Mouse (Mus musculus): Measurements from ENCODE around the gene Atp6v0b.

The Atp6v0b gene

DNA sequence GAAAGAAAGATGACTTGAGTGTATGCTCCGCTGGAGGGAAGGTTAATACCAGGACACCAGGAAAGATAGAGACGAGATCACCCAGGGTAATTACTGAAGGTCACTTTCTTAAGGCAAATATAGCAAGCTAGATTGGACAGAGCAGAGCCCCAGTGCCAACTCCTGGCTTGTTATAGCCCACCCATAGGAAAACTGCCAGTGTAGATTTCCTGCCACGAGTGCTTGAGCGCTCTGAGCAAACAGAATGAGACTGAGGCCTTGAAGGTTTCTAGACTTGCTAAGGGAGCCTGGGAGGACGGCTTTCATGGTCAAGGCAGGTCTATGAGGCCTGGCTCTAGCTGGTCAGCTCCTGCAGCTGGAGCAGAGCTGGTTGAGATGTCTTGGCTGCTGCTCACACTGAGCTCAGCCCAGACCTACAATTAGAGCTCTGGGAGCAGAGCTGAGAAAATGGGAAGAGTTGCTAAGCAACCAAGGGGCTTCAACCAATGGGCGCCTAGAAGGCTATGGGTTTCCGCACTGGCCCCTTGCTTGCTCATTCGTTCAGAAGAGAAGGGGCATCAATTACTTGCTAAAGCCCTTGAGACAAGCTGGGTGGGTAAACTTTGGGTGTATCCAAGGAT lies 21.8 kb upstream of the Atp6v0b start:
- DNase-seq (ENCODE audit: low read depth, low spot score) = no peak

DNA sequence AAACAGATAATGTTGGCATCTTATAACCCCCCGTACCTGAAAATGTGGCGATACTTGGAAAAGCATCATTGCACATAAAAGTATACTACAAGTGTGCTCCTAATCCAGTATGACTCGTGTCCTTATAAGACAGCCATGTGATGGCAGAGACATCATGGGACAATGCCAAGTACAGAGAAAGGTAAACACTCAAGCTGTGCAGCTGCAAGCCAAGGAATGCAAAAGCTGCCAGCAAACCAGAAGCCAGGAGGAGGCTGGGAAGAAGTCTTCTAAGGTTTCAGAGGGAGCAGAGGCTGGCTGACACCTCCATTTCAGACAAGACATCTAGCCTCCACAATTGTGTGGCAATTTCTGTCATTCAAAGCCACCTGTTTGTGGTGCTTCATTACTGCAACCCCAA lies 19.1 kb upstream of the Atp6v0b start:
- peak; percentile 90 for DNase-seq (ENCODE audit: low read depth, low spot score)

DNA sequence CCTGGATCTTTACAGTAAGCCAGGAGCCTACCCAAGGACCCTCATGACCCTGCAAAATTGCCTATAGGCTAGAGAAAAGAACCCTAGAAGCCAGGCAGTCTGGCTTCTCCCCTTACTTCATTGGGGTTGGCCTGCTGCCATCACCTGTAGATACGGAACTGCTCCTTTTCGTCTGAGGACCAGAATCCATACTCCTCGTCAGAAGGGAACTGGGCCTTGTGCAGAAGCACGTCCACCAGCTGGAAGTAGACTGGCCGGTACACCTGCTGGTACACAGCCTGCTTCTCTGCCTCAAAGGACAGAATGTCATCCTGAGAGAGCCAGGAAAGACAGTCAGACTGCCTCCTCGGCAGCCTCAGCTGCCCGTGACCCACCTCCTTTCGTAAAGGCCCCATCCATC lies 17.6 kb upstream of the Atp6v0b start:
- DNase-seq (ENCODE audit: low read depth, low spot score) = no peak

DNA sequence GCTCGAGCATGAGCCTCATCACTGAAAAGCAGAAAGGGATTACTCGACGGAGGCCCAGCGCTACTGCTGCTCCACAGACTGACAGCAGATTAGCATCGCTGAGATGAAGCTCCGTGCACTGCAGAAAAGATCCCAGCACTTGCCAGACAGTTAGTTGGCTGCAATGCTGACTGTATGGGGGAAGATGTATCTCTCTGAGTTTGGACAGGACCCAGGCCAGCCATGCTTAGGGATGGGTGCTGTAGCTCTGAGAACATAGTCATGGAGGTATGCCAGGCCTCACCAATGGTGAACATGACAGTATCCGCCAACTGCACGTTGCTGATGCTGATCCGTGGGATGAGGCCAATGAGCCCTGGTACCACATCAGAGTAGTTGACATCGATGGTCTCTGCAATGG lies 17.0 kb upstream of the Atp6v0b start:
- DNase-seq (ENCODE audit: low read depth, low spot score) = no peak

DNA sequence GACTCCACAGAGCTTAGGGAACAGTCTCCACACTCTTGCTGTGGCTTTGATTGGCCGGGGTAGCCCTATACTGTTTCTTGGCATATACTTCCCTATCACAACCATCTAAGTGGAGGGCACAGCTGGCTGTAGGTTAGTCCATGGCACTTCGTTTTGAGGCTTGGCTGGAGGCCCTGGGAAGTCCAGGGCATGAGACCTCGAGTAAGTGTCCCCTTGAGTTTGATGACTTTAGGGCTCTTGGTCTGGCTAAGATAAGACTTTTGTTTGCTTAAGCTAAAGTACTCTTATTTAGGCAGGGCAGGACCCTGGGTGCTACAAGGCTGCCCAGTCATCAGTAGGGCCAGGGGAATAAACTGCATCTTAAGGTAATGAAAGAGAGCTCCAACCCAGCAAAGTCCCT lies 11.0 kb upstream of the Atp6v0b start:
- no peak for DNase-seq (ENCODE audit: low read depth, low spot score)

DNA sequence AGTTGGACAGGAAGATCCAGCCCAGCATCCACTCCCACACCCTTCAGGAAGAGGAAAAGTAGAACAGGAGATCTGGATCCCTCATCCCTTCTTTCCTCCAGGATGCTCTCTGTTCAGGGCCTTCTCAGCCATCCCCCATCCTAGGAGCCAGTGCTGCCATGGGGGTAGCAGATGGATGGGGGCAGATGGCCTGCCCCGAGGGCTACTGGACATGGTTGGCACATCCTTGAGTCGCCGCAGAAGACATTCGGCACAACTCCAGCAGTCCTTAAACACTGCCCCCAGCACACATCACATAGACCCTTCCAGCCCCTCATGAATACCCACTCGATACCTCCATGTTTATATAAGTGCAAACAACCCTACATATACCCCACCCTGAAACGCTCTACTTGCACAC lies 8.9 kb upstream of the Atp6v0b start:
- no peak for DNase-seq (ENCODE audit: low read depth, low spot score)

DNA sequence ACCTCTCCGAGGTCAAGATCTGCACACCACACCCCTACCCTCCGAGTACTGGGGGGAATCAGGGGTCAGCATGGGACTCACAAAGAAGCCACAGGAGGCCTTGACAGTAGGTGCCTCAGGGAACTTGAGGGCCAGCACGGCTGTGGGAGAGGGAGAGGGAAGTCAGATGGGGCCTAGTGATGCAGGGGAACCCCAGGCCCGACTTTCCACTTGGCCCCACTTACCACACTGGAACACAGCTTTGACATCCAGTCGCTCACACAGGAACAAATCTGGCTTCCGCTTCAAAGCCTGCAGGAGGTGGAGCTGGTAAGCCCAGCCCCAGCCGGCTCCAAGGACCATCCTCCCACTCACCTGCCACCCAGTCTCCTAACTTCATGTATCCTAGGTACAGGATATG lies 8.2 kb upstream of the Atp6v0b start:
- DNase-seq (ENCODE audit: low read depth, low spot score) = no peak

DNA sequence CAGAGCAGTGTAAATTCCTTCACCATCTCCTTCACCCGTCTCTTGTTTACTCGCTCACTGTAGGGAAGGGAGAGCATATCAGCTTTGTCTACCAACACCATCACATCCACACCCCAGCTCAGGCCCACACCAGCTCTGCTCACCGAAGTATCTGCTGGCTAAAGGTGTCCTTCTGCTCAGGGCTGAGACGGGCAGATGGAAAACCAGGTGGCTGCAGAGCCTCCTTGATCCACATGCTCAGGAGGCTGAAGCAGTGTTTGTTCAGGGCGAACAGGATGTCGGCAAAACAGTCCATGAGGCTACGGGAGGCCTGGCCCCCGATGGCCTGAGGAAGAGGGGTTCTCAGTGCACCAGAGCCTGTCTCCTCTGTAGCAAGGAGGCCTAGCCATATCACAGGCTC lies 7.5 kb upstream of the Atp6v0b start:
- no peak for DNase-seq (ENCODE audit: low read depth, low spot score)

DNA sequence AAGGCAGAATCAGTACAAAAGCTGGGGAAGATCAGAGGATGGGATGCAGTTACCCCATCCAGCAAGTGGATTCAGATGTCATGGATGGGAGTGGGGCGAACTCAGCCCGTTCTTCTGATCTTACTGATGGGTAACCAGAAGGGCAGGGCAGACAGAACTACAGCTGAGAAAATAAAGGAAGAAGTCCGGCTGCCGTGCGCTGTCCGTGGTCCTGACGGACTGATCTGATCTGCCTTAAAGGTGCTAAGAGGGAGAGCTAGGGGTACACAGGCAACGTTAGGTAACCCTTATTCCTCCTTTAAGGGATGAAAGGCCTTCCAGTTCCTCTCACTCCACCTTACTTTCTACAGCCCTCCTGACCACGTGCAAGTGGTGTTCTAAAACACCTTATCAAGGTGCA lies 6.2 kb upstream of the Atp6v0b start:
- no peak for DNase-seq (ENCODE audit: low read depth, low spot score)

DNA sequence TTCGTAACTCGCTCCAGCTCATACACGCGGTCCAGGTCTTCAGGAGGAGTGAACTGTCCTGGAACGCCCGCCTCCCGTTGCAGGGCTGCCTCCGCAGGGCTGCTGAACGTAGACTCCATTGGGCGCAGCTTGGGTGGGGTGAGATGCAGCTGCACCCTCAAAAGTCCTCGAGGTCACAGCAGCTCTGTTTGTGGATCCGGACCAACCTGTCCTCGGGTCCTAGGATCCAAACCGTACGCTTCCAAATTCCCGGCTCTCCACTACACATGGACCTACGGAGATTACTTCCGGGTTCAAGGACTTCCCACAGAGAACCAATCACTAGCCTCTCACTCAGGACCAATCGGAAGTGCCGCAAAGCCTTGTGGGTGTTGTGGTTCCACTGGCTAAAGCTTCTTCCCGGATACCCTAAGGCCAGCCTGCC lies 4.6 kb upstream of the Atp6v0b start, which contains the start of gene Dph2:
Gene Dph2 (minus strand): TSS at position 295 of the 424 bp plus-strand sequence.
- DNase-seq (ENCODE audit: low read depth, low spot score) = peak; percentile 86

DNA sequence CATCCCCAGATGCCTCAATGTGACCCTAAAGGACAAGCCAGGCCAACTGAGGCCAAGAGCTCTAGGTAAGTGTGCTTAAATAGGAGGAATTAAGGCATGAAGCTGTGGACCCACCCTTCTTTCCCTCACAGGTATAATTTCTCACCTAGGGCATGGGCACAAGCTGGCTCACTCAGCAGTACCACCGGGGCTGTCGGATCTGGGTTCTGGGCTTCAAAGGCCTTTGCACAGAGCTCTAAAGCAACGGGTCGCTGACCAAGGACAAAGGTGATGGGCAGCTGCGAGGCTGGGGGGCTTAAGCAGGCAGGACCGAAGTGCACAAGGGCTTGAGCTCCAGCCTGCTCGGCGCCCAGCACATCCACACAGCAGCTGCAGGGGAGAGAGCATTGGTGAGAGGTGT lies 3.6 kb upstream of the Atp6v0b start:
- DNase-seq (ENCODE audit: low read depth, low spot score) = no peak

DNA sequence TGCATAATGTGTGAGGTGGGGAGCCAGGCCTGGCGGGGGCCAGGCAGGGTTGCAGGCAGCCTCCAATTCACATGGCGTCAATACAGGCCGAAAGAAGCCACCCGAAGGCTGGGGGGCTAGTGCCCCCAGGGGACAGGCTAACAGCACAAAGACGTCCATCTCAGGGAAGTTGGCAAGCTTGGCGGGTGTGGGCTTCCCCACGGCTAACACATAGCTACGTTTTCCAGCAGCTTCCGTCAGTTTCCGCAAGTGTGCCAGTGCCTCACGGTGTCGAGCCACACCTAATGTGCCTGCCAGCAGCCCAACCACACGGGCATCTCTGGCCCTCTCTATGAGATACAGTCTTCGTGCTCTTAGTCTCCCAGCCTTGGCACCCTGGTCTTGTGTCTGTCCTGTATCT lies 2.9 kb upstream of the Atp6v0b start:
- DNase-seq (ENCODE audit: low read depth, low spot score) = no peak

DNA sequence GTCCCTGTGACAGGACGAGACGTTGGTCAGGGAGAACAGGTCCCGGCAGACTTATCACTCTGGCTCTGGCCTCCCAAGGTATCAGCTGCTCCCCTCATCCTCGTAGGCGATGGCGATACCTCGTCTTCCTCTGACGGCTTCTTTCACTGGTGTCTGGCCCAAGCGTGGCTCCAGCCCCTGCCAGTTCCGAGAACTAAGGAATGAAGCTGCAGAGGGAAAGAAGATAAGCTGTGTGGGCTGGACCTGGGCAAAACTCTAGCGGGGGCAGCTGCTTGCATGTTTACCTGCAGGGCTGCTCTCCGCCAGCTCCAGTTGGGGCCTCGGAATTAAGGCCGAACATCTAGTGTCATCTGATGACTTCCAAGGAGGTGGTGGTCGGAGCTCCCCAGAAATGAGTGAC lies 2.3 kb upstream of the Atp6v0b start:
- no peak for DNase-seq (ENCODE audit: low read depth, low spot score)

DNA sequence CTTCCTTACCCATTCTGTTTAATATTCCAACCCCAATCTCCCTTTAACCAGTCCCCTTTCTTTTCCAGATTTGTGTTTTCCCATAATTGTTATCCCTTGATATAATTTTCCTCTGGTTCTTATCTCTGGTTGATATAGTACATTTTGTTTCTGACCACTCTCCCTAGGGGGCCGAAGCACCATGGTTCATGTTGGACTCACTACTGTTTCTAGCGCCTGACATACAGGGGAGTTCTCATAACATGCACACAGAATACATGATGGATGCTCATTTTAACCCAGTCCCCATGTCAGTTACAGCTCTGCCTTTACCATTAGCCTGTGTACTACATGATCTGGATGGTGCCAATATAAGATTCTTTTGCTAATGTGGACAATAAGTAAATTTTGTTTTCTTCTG lies 787 bp upstream of the Atp6v0b start:
- no peak for DNase-seq (ENCODE audit: low read depth, low spot score)

DNA sequence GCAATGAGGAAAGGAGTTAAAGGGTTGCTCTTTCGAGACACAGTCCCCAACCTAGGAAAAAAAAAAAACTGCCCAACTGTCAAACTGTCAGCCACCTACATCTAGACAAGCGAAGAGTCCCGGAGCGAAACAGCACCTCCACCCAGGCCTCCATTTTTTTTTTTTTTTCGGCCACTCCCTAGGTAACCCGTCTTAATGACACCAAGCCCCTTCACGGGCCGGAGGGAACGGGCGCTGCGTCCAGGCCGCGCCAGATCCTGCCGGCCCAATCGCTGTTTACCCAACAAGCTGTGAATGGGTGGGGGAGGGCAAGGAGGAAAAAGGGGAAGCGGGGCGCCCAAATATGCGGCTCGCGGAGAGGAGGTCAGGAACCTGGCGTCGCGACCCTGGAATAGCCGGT lies 489 bp downstream of the Atp6v0b start:
- no peak for DNase-seq (ENCODE audit: low read depth, low spot score)

DNA sequence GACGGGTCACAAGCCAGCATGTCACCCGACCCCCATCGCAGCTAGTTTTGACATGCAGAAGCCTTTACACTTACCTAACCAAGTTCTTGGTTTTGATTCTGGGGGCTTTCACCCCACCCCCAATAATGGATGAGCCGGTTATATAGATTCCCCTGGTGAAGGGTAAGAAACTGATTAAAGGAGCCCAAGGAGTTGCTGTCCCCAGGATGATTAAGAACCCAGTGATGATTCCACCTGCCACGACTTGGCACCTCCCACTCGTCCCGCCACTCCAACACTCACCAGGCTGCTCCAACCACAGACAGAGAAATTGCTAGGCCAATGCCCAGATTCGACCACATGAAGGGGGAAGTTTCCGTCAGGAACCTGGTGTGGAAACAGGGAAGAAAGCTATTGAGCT lies 1.1 kb downstream of the Atp6v0b start:
- DNase-seq (ENCODE audit: low read depth, low spot score) = no peak

DNA sequence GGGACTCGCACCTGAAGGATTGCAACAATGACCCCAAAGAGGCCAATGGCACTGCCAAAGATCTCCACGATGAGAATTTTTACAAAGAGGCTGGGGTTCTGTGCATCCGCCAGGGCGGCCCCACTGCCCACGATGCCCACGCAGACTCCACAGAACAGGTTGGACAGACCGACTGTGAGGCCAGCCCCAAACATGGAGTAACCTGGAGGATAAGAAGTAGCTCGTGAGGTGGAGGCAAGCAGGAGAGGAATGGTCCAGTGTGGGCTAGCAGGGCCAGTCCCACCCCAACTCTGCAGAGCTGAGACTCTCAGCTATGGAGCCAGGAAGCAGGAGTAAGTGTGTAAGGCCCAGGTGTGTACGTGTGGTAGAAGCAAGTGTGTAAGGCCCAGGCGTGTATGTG lies 2.0 kb downstream of the Atp6v0b start:
- no peak for DNase-seq (ENCODE audit: low read depth, low spot score)

DNA sequence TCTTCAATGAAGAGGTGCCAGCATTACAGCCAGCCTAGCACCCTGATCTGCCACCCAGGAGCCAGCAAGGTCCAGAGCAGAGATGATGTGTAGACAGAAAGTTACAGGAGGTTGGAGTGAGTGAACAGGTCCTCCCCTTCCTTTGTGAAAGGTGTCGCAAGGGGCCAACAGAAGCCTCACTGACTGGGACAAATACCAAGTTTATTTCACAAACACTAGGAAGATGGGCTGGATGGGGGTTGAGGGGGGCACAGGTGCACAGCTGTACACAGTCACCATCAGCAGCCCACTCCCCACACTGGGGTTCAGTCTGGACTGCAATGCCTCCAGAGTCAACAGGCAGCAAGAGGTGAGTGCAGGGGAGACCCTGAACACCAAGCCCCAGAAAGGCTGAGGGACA lies 3.0 kb downstream of the Atp6v0b start:
- DNase-seq (ENCODE audit: low read depth, low spot score) = no peak

DNA sequence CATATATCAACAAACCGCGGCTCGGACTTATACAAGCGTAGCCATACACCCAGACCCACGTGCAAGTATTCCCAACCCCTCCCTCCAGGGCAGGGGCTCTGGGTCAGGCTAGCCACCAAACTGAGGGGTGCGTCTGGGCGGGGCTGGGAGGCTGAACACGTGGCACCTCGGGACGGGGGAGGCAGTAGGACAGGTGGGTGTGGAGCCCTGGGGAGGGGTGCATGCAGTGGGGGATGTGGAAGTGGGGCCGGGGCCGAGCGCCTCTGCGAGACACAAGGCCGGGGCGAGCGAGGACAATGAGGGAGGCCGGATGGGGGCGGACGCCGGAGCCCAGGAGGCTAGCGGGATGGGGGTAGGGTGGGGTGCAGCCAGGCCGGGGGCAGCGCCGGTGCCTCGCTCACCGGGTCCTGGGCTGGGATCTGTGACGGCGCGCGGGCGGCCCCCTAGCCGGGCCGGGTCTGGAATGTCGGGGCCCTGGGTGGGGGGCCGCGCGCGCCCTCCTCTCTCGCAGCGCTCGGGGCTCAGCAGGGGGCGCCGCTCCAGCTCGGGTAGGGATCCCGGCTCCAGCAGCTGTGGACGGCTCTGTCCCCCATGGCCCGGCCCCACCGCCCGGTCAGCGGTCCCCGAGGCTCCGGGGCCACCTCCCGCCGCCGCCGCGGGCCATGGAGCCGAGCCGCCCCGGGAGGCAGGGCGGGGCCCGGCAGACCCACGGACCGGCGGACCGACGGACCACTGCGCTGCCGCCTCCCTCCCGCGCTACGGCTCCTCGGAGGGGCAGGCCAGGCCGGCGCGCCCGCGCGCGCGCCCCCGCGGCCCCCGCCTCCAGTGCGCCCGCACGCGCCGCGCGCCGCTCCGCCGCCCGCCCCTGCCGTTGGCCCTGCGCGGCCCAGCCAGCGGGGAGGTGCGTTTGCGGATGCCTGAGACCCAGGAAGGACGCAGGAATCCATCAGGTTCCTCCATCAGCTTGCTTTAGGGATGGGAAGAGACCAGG lies 4.1 kb downstream of the Atp6v0b start, which contains the start of gene B4galt2:
Gene B4galt2 (minus strand): TSS at position 787 of the 991 bp plus-strand sequence.
- no peak for DNase-seq (ENCODE audit: low read depth, low spot score)

DNA sequence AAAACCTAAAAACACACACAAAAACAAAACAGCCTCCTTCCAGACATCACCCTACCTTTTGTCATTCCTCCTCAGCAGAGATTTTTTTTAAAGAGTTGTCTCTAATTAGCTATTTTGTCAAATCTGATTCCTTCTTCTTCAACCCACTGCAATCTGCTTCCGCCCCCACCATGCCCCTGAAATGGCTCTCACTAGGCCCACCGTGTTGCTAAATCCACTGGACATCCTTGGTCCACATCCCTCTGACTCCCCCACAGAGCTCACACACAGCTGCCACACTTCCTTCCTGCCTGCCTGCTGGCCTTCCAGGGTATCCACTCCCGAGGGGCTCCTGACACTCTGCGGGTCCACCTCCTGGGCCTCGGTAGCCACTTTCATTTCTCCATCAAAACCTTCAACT lies 8.4 kb downstream of the Atp6v0b start:
- no peak for DNase-seq (ENCODE audit: low read depth, low spot score)

DNA sequence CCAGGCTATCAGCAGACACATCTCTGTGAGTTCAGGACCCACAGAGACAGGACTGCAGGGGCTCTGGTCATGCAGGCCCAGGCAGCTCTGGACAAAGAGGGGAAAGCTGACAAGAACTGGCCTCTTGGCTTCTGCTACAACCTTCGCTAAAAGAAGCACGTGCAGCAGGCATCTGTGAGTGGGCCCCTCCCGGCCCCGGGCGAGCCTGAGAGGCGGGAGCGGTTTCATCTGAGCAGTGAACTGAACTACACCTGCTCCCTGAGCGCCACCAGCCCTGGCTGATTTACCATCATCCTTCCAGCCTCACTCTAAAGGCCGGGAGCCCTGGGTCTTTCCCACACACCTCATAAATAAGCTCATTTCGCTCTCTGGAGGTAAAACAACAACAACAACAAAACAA lies 8.8 kb downstream of the Atp6v0b start:
- DNase-seq (ENCODE audit: low read depth, low spot score) = no peak

DNA sequence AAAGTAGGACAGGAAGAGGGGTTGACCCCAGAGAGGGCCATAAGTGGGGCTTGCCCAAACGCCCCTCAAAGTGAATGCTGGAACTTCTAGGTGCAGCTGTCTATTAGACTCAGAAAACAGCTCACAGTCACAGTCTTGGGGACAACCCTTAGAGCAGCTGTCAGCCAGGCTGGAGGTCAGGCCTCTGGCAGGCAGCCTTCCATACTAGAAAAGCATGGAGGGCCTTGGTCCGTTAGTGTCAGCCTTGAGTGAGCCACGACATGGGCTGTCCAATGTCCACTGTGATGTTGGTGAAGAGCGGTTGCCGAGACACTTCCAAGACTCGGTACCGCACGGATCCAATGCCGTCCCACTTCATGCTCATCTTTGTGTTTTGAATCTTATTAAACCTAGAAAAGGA lies 13.5 kb downstream of the Atp6v0b start:
- DNase-seq (ENCODE audit: low read depth, low spot score) = no peak

DNA sequence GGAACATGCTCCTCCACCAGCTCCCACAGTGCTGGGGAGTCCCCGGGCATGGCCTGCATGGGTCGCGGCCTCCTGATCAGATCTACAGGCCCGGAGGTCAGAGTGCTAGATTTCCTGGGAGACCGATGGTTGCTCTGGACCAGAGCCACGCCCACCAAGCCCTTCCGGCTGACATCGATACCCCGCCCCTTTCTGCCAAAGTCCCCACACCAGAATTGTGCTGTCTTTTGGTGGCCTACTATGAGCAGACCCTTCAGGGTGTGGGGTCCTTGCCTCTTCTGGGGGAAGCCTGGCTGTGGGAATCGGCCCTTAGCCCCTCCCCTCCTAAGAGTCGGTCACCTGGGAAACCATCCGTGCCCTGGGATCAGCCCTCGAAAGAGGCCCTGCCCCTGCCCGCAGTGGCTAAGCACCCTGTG lies 14.7 kb downstream of the Atp6v0b start, which contains the start of gene Ccdc24:
Gene Ccdc24 (minus strand): TSS at position 87 of the 416 bp plus-strand sequence.
- no peak for DNase-seq (ENCODE audit: low read depth, low spot score)
